10 mouse cellular contexts compared by ENCODE assay signal in genomic region chr2:164386953-164387352, GRCm38 (mm10). TPM values are rescaled to one million over a fixed set of nuclear protein-coding genes. Genes with fewer than 3 reads are reported as not detected.
DNase-seq lines count a peak whose midpoint lies in the region; ATAC-seq lines count a peak whose summit lies in the region.
"Had no signal": no experiment of that assay in that cellular context is flagged by ENCODE, and none has a peak within 500 bp of the region (broad histone marks: within the 10 kb centered on the region; RNA-seq: fewer than 3 reads in every experiment).

No protein-coding gene starts in this region.

- peak; percentile 22 for DNase-seq in gastrocnemius, postnatal 14 days
- no peak for DNase-seq in gastrocnemius, postnatal 25 days
- DNase-seq in 3134 (ENCODE audit: extremely low read depth, insufficient read length, low spot score): peak; percentile 65
- peak; percentile 67 for DNase-seq in NIH3T3 (ENCODE audit: low read depth)
- peak; percentile 34 for DNase-seq in embryonic facial prominence, embryonic 14.5 days (ENCODE audit: low spot score)
- peak; percentile 63 to 72 for DNase-seq in left cerebral cortex, postnatal 14 days (ENCODE audit: low spot score in 2 of 2)
- no peak for DNase-seq in yolk sac, embryonic 10.5 days (ENCODE audit: low spot score)

- no peaks in the 10 kb centered on the region for H3K36me3 ChIP-seq in embryonic facial prominence, embryonic 14.5 days (ENCODE audit: control insufficient read depth, insufficient read depth, low read length)
- H3K36me3 ChIP-seq: stomach, embryonic 15.5 days had no signal

- no peaks in the 10 kb centered on the region for H3K9me3 ChIP-seq in embryonic facial prominence, embryonic 14.5 days (ENCODE audit: control insufficient read depth, low read length)
- H3K9me3 ChIP-seq: stomach, embryonic 15.5 days had no signal

- H3K27ac ChIP-seq in embryonic facial prominence, embryonic 14.5 days (replicated peaks; ENCODE audit: low read depth, low read length): peak overlapping the region; percentile 36; the same call in 1 of the 2 replicates
- H3K27ac ChIP-seq: stomach, embryonic 15.5 days had no signal

- peaks cover 15% of the 10 kb centered on the region for H3K4me1 ChIP-seq in embryonic facial prominence, embryonic 14.5 days (ENCODE audit: control insufficient read depth, insufficient read depth, low read length)

- peaks cover 16% of the 10 kb centered on the region for H3K27me3 ChIP-seq in embryonic facial prominence, embryonic 14.5 days (replicated peaks; ENCODE audit: control insufficient read depth, insufficient read depth, low read length)

- ATAC-seq in embryonic facial prominence, embryonic 14.5 days (ENCODE audit: low read depth): no peak
- ATAC-seq in neutrophil, adult 5-6 weeks (ENCODE audit: extremely low read depth, insufficient number of reproducible peaks, low FRiP score, poor library complexity, severe bottlenecking): peak; percentile 69

- H3K4me3 ChIP-seq in embryonic facial prominence, embryonic 14.5 days (ENCODE audit: low read depth, low read length): no peak overlapping the region
- H3K4me3 ChIP-seq: stomach, embryonic 15.5 days had no signal

- H3K4me2 ChIP-seq in embryonic facial prominence, embryonic 14.5 days (ENCODE audit: low read depth, low read length): no peak overlapping the region

- WGBS in embryonic facial prominence, embryonic 14.5 days: 14% methylated on average over 8 of the region's 8 CpGs

- intact Hi-C loops in gastrocnemius, postnatal 14 days (cut with DNase I; ENCODE audit: low total_unique reads): loop anchor here (10.0 kb wide), 1 partner anchor 252 kb away; no protein-coding TSS in a partner anchor
- intact Hi-C loops in left cerebral cortex, postnatal 14 days (cut with DNase I): loop anchor here (5.0 kb wide), 2 partner anchors 255 to 285 kb away; no protein-coding TSS in a partner anchor

- no peak overlapping the region for H3K9ac ChIP-seq in embryonic facial prominence, embryonic 14.5 days (ENCODE audit: low read depth, low read length)
- H3K9ac ChIP-seq: stomach, embryonic 15.5 days had no signal

RNA-seq across cellular contexts. Expression of gene Slpi, which starts 1.9 kb away (rescaled TPM):
- under 1 TPM; 0.64 to 0.66 TPM for total RNA-seq in gastrocnemius, postnatal 14 days (2021)
- not detected for total RNA-seq in gastrocnemius, postnatal 25 days (2021)
- polyA plus RNA-seq in embryonic facial prominence, embryonic 14.5 days (2014; fragmentation: Nextera tagmentation; extraction: Ambion mirVana): 1.3 and 2.1 TPM in 2 replicates
- total RNA-seq in left cerebral cortex, postnatal 14 days (2021): not detected
- total RNA-seq in neutrophil, adult 5-6 weeks (2017): 327 and 410 TPM in 2 replicates

RNA-seq across cellular contexts. Expression of gene Rbpjl, which starts 16.0 kb away (rescaled TPM):
- under 1 TPM in 1 of 2 experiments, not detected in 1; 0.07 TPM for total RNA-seq in gastrocnemius, postnatal 14 days (2021)
- total RNA-seq in gastrocnemius, postnatal 25 days (2021): not detected
- 0.42 and 0.52 TPM in 2 replicates for polyA plus RNA-seq in embryonic facial prominence, embryonic 14.5 days (2014; fragmentation: Nextera tagmentation; extraction: Ambion mirVana)
- under 1 TPM; 0.32 to 0.42 TPM for total RNA-seq in left cerebral cortex, postnatal 14 days (2021)
- total RNA-seq in neutrophil, adult 5-6 weeks (2017): 0.37 and 0.47 TPM in 2 replicates

RNA-seq across cellular contexts. Expression of gene Matn4, which starts 18.0 kb away (rescaled TPM):
- 1 to 10 TPM; 3.7 to 5.4 TPM for total RNA-seq in gastrocnemius, postnatal 14 days (2021)
- total RNA-seq in gastrocnemius, postnatal 25 days (2021): 1 to 10 TPM; 1.0 to 2.3 TPM
- 15.6 and 20.6 TPM in 2 replicates for polyA plus RNA-seq in embryonic facial prominence, embryonic 14.5 days (2014; fragmentation: Nextera tagmentation; extraction: Ambion mirVana)
- total RNA-seq in left cerebral cortex, postnatal 14 days (2021): 10 to 100 TPM; 13.4 to 15.0 TPM
- total RNA-seq in neutrophil, adult 5-6 weeks (2017): 0.12 TPM in 1 of 2 replicates, not detected in the other

RNA-seq across cellular contexts. Expression of gene Svs5, which starts 54.4 kb away (rescaled TPM):
- total RNA-seq in gastrocnemius, postnatal 14 days (2021): not detected
- not detected for total RNA-seq in gastrocnemius, postnatal 25 days (2021)
- not detected in 2 replicates for polyA plus RNA-seq in embryonic facial prominence, embryonic 14.5 days (2014; fragmentation: Nextera tagmentation; extraction: Ambion mirVana)
- total RNA-seq in left cerebral cortex, postnatal 14 days (2021): not detected
- total RNA-seq in neutrophil, adult 5-6 weeks (2017): not detected in 2 replicates
- total RNA-seq: left cerebral cortex, adult 8-10 months had no signal
- polyA plus RNA-seq: stomach, embryonic 15.5 days had no signal

RNA-seq across cellular contexts. Expression of gene Sdc4, which starts 56.7 kb away (rescaled TPM):
- total RNA-seq in gastrocnemius, postnatal 14 days (2021): 10 to 100 TPM; 45.1 to 72.6 TPM
- 10 to 100 TPM; 28.0 to 62.1 TPM for total RNA-seq in gastrocnemius, postnatal 25 days (2021)
- 57.1 and 58.4 TPM in 2 replicates for polyA plus RNA-seq in embryonic facial prominence, embryonic 14.5 days (2014; fragmentation: Nextera tagmentation; extraction: Ambion mirVana)
- 10 to 100 TPM; 60.0 to 79.0 TPM for total RNA-seq in left cerebral cortex, postnatal 14 days (2021)
- total RNA-seq in neutrophil, adult 5-6 weeks (2017): 61.3 and 73.7 TPM in 2 replicates

Comparison
In these comparisons a context has a peak if more than half of its experiments do, and no peak if none do; other contexts are left out.
1. DNase-seq: peak in gastrocnemius, postnatal 14 days (single experiment), 3134 (single experiment), NIH3T3 (single experiment), embryonic facial prominence, embryonic 14.5 days (single experiment) and left cerebral cortex, postnatal 14 days (2 of 2); none in gastrocnemius, postnatal 25 days (single experiment) and yolk sac, embryonic 10.5 days (single experiment).
2. RNA of gene Slpi, which starts 1.9 kb away (total RNA-seq): 327 to 410 TPM in neutrophil, adult 5-6 weeks; 0.64 to 0.66 TPM in gastrocnemius, postnatal 14 days, not detected in left cerebral cortex, postnatal 14 days and not detected in gastrocnemius, postnatal 25 days; every median in the first group is over 100 times any median in the second.